Mouse (Mus musculus) Patski (cell line): ENCODE results near the gene Sdk1. TPM values are rescaled to one million over a fixed set of nuclear protein-coding genes. Genes with fewer than 3 reads are reported as not detected.

Experiments
- ATAC-seq: fragments of 100-300 bp; one replicate; pipeline ENCODE4 v1.8.0; 2021
- CTCF ChIA-PET: fragments of 350-600 bp; sonication (Branson Sonifier 250); formaldehyde crosslinking; loops from one replicate; lab custom pipeline; 2022; ENCODE audit warnings: inconsistent platforms; lab: Charles Lee
- POLR2A ChIA-PET: fragments of 350-600 bp; sonication (Branson Sonifier 250); formaldehyde crosslinking; loops from one replicate; lab custom pipeline; 2022; ENCODE audit warnings: antibody characterized with exemption, inconsistent platforms; lab: Charles Lee
- DNase-seq: peaks from one replicate; pipeline ENCODE4 v3.0.0-alpha.2; 2011; ENCODE audit warnings: low read depth, low spot score
- H3K27me3 ChIP-seq: fragments of 371-371 bp; one replicate; pipeline ENCODE4 v1.5.1; 2021
- CTCF ChIP-seq: fragments of 100-300 bp; IDR thresholded peaks from one replicate; pipeline ENCODE4 v1.5.1; 2021
- in situ Hi-C: fragments of 300-500 bp; cut with MboI; formaldehyde crosslinking; loops from 3 replicates; pipeline ENCODE4 v1.11.1; 2018; ENCODE audit warnings: low pct_unique_long_range_greater_than_20kb, mixed read lengths
- polyA plus RNA-seq: library from polyadenylated mRNA; unstranded; gene quantifications from one replicate; pipeline ENCODE4 v1.2.3, GENCODE M21; 2021

Gene Sdk1
- polyA plus RNA-seq, 1 experiment from 2014 or later, result 35.4 TPM

GRCm38 (mm10) chr5:141264253-141264652 is 23.0 kb downstream of the Sdk1 start:
- no peak for DNase-seq
- ATAC-seq, result peak; percentile 58
- in situ Hi-C loops, result no loop called here
- ChIA-PET POLR2A (interaction anchor here (0.6 kb wide), 1 partner anchor 55 kb away, joined by 3 read pairs; no protein-coding TSS in a partner anchor), CTCF (no interaction called here)
- no peaks in the 10 kb centered on the region for H3K27me3 ChIP-seq
- no peak for TF ChIP-seq CTCF

GRCm38 (mm10) chr5:141277112-141277511 is 35.8 kb downstream of the Sdk1 start:
- POLR2A ChIA-PET, result interaction anchor here (0.7 kb wide), 1 partner anchor 36 kb away, joined by 4 read pairs; no protein-coding TSS in a partner anchor
- DNase-seq (no peak), ATAC-seq (no peak)
- in situ Hi-C loops, result no loop called here
- CTCF ChIA-PET, result interaction anchor here (1.3 kb wide), 1 partner anchor 26 kb away, joined by 3 read pairs; no protein-coding TSS in a partner anchor
- no peaks in the 10 kb centered on the region for H3K27me3 ChIP-seq
- no peak for TF ChIP-seq CTCF

- TF ChIP-seq CTCF, result no peak
- ChIA-PET CTCF (no interaction called here), POLR2A (no interaction called here)
- ATAC-seq, result no peak
- H3K27me3 ChIP-seq, result no peaks in the 10 kb centered on the region
- DNase-seq, result no peak
- in situ Hi-C loops, result no loop called here
These were observed 40.5 kb downstream of the Sdk1 start for GRCm38 (mm10) chr5:141281751-141282150.

- CTCF ChIA-PET, result interaction anchor here (1.1 to 1.8 kb wide), 2 partner anchors 8 to 21 kb away, joined by 3 to 5 read pairs; no protein-coding TSS in a partner anchor
- POLR2A ChIA-PET, result no interaction called here
These were observed 48.3 kb downstream of the Sdk1 start for GRCm38 (mm10) chr5:141289611-141290010.

GRCm38 (mm10) chr5:141295240-141295639 is 54.0 kb downstream of the Sdk1 start:
- POLR2A ChIA-PET, result interaction anchor here (0.6 to 0.7 kb wide), 2 partner anchors 20 to 567 kb away, joined by 3 to 4 read pairs; no protein-coding TSS in a partner anchor
- in situ Hi-C loops, result no loop called here
- TF ChIP-seq CTCF, result no peak
- no peaks in the 10 kb centered on the region for H3K27me3 ChIP-seq
- no peak for ATAC-seq
- DNase-seq, result no peak
- CTCF ChIA-PET, result no interaction called here

More at GRCm38 (mm10) chr5:141289611-141290010, 48.3 kb downstream of the Sdk1 start:
- no peak for TF ChIP-seq CTCF
- DNase-seq, result no peak
- in situ Hi-C loops, result no loop called here
- no peaks in the 10 kb centered on the region for H3K27me3 ChIP-seq
- no peak for ATAC-seq

- in situ Hi-C loops, result no loop called here
- no peak for ATAC-seq
These were observed 61.0 kb downstream of the Sdk1 start for GRCm38 (mm10) chr5:141302287-141302694.

GRCm38 (mm10) chr5:141303746-141304145 is 62.5 kb downstream of the Sdk1 start:
- POLR2A ChIA-PET, result interaction anchor here (0.5 kb wide), 1 partner anchor 24 kb away, joined by 3 read pairs; no protein-coding TSS in a partner anchor
- DNase-seq (peak; percentile 64), ATAC-seq (peak; percentile 57)
- in situ Hi-C loops, result no loop called here
- TF ChIP-seq CTCF, result no peak
- CTCF ChIA-PET, result interaction anchor here (1.2 to 1.9 kb wide), 3 partner anchors 9 to 15 kb away, joined by 3 to 5 read pairs (median 3); no protein-coding TSS in a partner anchor
- H3K27me3 ChIP-seq, result no peaks in the 10 kb centered on the region

More at GRCm38 (mm10) chr5:141302287-141302694, 61.0 kb downstream of the Sdk1 start:
- H3K27me3 ChIP-seq, result no peaks in the 10 kb centered on the region
- DNase-seq, result no peak
- CTCF ChIA-PET, result interaction anchor here (1.1 to 1.9 kb wide), 2 partner anchors 17 to 72 kb away, joined by 3 to 5 read pairs; no protein-coding TSS in a partner anchor
- POLR2A ChIA-PET, result interaction anchor here (0.7 kb wide), 1 partner anchor 425 kb away, joined by 6 read pairs; no protein-coding TSS in a partner anchor
- TF ChIP-seq CTCF, result no peak

GRCm38 (mm10) chr5:141304706-141305105 is 63.4 kb downstream of the Sdk1 start:
- H3K27me3 ChIP-seq, result no peaks in the 10 kb centered on the region
- in situ Hi-C loops, result no loop called here
- POLR2A ChIA-PET, result no interaction called here
- TF ChIP-seq CTCF, result no peak
- CTCF ChIA-PET, result interaction anchor here (1.6 kb wide), 1 partner anchor 14 kb away, joined by 4 read pairs; no protein-coding TSS in a partner anchor
- DNase-seq, result no peak
- no peak for ATAC-seq

GRCm38 (mm10) chr5:141310641-141311040 is 69.4 kb downstream of the Sdk1 start:
- in situ Hi-C loops, result no loop called here
- no peak for ATAC-seq

GRCm38 (mm10) chr5:141311801-141312200 is 70.5 kb downstream of the Sdk1 start:
- no peak for ATAC-seq
- CTCF ChIA-PET, result interaction anchor here (0.7 to 1.4 kb wide), 4 partner anchors 8 to 128 kb away, joined by 3 to 5 read pairs (median 3); no protein-coding TSS in a partner anchor
- H3K27me3 ChIP-seq, result no peaks in the 10 kb centered on the region
- no peak for DNase-seq
- TF ChIP-seq CTCF, result no peak
- in situ Hi-C loops, result no loop called here
- POLR2A ChIA-PET, result interaction anchor here (0.9 kb wide), 1 partner anchor 16 kb away, joined by 3 read pairs; no protein-coding TSS in a partner anchor

More at GRCm38 (mm10) chr5:141310641-141311040, 69.4 kb downstream of the Sdk1 start:
- TF ChIP-seq CTCF, result no peak
- no peaks in the 10 kb centered on the region for H3K27me3 ChIP-seq
- DNase-seq, result no peak
- POLR2A ChIA-PET, result no interaction called here
- CTCF ChIA-PET, result interaction anchor here (1.0 to 1.3 kb wide), 2 partner anchors 21 to 129 kb away, joined by 3 to 5 read pairs; no protein-coding TSS in a partner anchor

GRCm38 (mm10) chr5:141312305-141312704 is 71.0 kb downstream of the Sdk1 start:
- ATAC-seq (peak; percentile 73), DNase-seq (peak; percentile 10)
- POLR2A ChIA-PET, result interaction anchor here (0.9 kb wide), 1 partner anchor 15 kb away, joined by 3 read pairs; no protein-coding TSS in a partner anchor
- in situ Hi-C loops, result no loop called here
- no peak for TF ChIP-seq CTCF
- CTCF ChIA-PET, result interaction anchor here (1.4 kb wide), 1 partner anchor 9 kb away, joined by 3 read pairs; no protein-coding TSS in a partner anchor
- H3K27me3 ChIP-seq, result no peaks in the 10 kb centered on the region
